Mouse (Mus musculus) heart, postnatal 0 days (tissue): Measurements from ENCODE around the gene Ppp1r14a.

Experiments
- CTCF ChIP-seq: IDR thresholded peaks from 2 replicates; pipeline ENCODE4 v1.5.1; 2016; ENCODE audit warnings: antibody characterized with exemption, control low read depth, low read depth
- EP300 ChIP-seq: IDR thresholded peaks from 2 replicates; pipeline ENCODE4 v1.6.1; 2016; ENCODE audit warnings: antibody characterized with exemption, low read depth

DNA sequence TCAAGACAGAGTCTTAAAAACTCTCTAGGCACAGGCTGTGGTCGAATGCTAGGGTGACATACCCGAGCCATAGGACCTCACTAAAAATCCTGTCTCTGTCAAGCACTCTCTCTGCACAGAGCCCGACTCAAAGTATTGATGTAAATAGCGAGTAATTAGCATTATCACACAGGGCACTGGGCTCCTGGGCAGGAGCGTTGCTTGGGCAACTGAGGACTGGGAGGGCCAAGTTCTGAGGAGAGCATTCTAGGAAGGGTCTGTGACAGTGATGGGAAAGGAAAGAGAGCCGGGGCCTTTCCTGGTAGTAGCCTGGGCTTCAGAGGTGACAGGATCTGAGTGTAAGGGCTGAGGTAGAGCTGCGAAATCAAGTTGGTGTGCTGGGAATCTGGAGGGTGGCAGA, 17.0 kb downstream of the Ppp1r14a start:
- TF ChIP-seq CTCF (no peak), EP300 (no peak)
